Mouse (Mus musculus) ES-Bruce4 (cell line): ENCODE results near the gene Ror2.

Source experiments
- CTCF ChIP-seq: IDR thresholded peaks from one replicate; pipeline ENCODE4 v1.8.1; 2011; ENCODE audit warnings: low read depth, low read length
- EP300 ChIP-seq: IDR thresholded peaks from 2 replicates; pipeline ENCODE4 v1.6.1; 2011; ENCODE audit warnings: low read depth, low read length; ENCODE audit not compliant: insufficient read depth
- POLR2A ChIP-seq: IDR thresholded peaks from one replicate; pipeline ENCODE4 v1.8.1; 2011; ENCODE audit warnings: low read length; ENCODE audit not compliant: insufficient read depth

- no peak for TF ChIP-seq CTCF
- TF ChIP-seq EP300 = no peak
- TF ChIP-seq POLR2A = no peak
These were observed 218.0 kb downstream of the Ror2 start for GRCm38 (mm10) chr13:53067949-53068348.
